Mouse (Mus musculus) lung, postnatal 0 days (tissue): ENCODE measurements around the gene Hdgfl2.

Source experiments
- CTCF ChIP-seq: IDR thresholded peaks from 2 replicates; pipeline ENCODE4 v1.5.1; 2016; ENCODE audit warnings: antibody characterized with exemption, mild to moderate bottlenecking
- EP300 ChIP-seq: IDR thresholded peaks from 2 replicates; pipeline ENCODE4 v1.6.1; 2016; ENCODE audit warnings: antibody characterized with exemption, mild to moderate bottlenecking, control low read depth

GRCm38 (mm10) chr17:56133457-56134363 is 54.3 kb downstream of the Hdgfl2 start:
- TF ChIP-seq CTCF (no peak), EP300 (peak; percentile 76)
